Mouse (Mus musculus): ENCODE data around the gene Ahcyl1.

GRCm38 (mm10) chr3:107637606-107638172, 58.7 kb downstream of the Ahcyl1 start:
- no peak for TF ChIP-seq HCFC1 (IDR thresholded peaks at IDR 0.05; ENCODE audit: low read depth, low read length)
- TF ChIP-seq POLR2A (IDR thresholded peaks at IDR 0.05; ENCODE audit: low read depth, low read length): no peak
- TF ChIP-seq MAFK (IDR thresholded peaks at IDR 0.05; ENCODE audit: insufficient replicate concordance, low read length): no peak
- TF ChIP-seq USF2 (conservative IDR thresholded peaks at IDR 0.05; ENCODE audit: low read depth, low read length): no peak
- no peak for TF ChIP-seq CTCF (conservative IDR thresholded peaks at IDR 0.05 in 1 of 2, IDR thresholded peaks at IDR 0.05 in 1 of 2; ENCODE audit: low read depth in 2 of 2, low read length in 2 of 2)
- no peak for TF ChIP-seq EP300 (IDR thresholded peaks at IDR 0.05; ENCODE audit: low read length)
- TF ChIP-seq ZKSCAN1 (IDR thresholded peaks at IDR 0.05; ENCODE audit: borderline replicate concordance, low read depth, low read length): no peak
